Mouse (Mus musculus) limb, embryonic 12.5 days (tissue): ENCODE measurements at regions not wholly inside any gene's neighbourhood (a gene's known extent, or its start where the extent isn't known, plus 50 kb on each side); places are given as distances from the start of the nearest gene placed in this dataset.
A peak's percentile ranks its signal among the peaks of the same experiment; 100 is the strongest.

Source experiments
- ATAC-seq: fragments of 200-750 bp; cut with Nextera tagmentation; 2 replicates; pipeline ENCODE4 v1.8.0; 2017; ENCODE audit warnings: low read depth, moderate TSS enrichment; ENCODE audit not compliant: insufficient number of reproducible peaks, insufficient read depth, low FRiP score, low TSS enrichment
- H3K27ac ChIP-seq: fragments of 300-500 bp; sonication (generic); 2 replicates; pipeline ENCODE4 v1.5.1; 2016; ENCODE audit warnings: mild to moderate bottlenecking, moderate library complexity
- H3K27me3 ChIP-seq: fragments of 300-500 bp; sonication (generic); 2 replicates; pipeline ENCODE4 v1.6.1; 2016; ENCODE audit warnings: mild to moderate bottlenecking, moderate library complexity
- H3K36me3 ChIP-seq: fragments of 300-500 bp; sonication (generic); 2 replicates; pipeline ENCODE4 v1.6.1; 2016; ENCODE audit warnings: mild to moderate bottlenecking, moderate library complexity
- H3K4me1 ChIP-seq: fragments of 300-500 bp; sonication (generic); replicated peaks from 2 replicates; pipeline ENCODE4 v1.6.1; 2016
- H3K4me2 ChIP-seq: fragments of 300-500 bp; sonication (generic); 2 replicates; pipeline ENCODE4 v1.6.1; 2016; ENCODE audit warnings: mild to moderate bottlenecking, moderate library complexity
- H3K4me3 ChIP-seq: fragments of 300-500 bp; sonication (generic); replicated peaks from 2 replicates; pipeline ENCODE4 v1.5.1; 2016; ENCODE audit warnings: mild to moderate bottlenecking
- H3K9ac ChIP-seq: fragments of 300-500 bp; sonication (generic); replicated peaks from 2 replicates; pipeline ENCODE4 v1.6.1; 2016; ENCODE audit warnings: mild to moderate bottlenecking, moderate library complexity
- H3K9me3 ChIP-seq: fragments of 300-500 bp; sonication (generic); 2 replicates; pipeline ENCODE4 v1.6.1; 2016; ENCODE audit warnings: mild to moderate bottlenecking, moderate library complexity
- WGBS: fragments of 180-500 bp; shearing (Covaris S2); methylation state at CpG from one replicate; pipeline ENCODE4 v1.1.7; 2016; 5-methylcytosine and 5-hydroxymethylcytosine counted together

GRCm38 (mm10) chr4:150800774-150801173, 52.9 kb upstream of the Errfi1 start:
- Histone ChIP-seq H3K4me1 (peaks cover 36% of the 10 kb centered on the region), H3K36me3 (no peaks in the 10 kb centered on the region), H3K4me2 (no peak overlapping the region), H3K9ac (no peak overlapping the region), H3K4me3 (no peak overlapping the region), H3K27me3 (no peaks in the 10 kb centered on the region), H3K9me3 (no peaks in the 10 kb centered on the region), H3K27ac (no peak overlapping the region)
- 80% methylated on average over 8 of the region's 8 CpGs for WGBS
- ATAC-seq, result no peak

- H3K4me1 ChIP-seq, result peaks cover 33% of the 10 kb centered on the region
- H3K27ac ChIP-seq, result peak overlapping the region; percentile 66
- peak; percentile 57; the same call in 1 of the 2 replicates for ATAC-seq
- no peak overlapping the region for H3K4me3 ChIP-seq
- no peaks in the 10 kb centered on the region for H3K36me3 ChIP-seq
- H3K9me3 ChIP-seq, result no peaks in the 10 kb centered on the region
- no peaks in the 10 kb centered on the region for H3K27me3 ChIP-seq
- peak overlapping the region; percentile 8; the same call in 1 of the 2 replicates for H3K4me2 ChIP-seq
- 17% methylated on average over 22 of the region's 22 CpGs for WGBS
- H3K9ac ChIP-seq, result no peak overlapping the region
These were observed 53.9 kb upstream of the Errfi1 start for GRCm38 (mm10) chr4:150799550-150800398.

- H3K4me3 ChIP-seq, result no peak overlapping the region
- H3K4me1 ChIP-seq, result peaks cover 34% of the 10 kb centered on the region
- no peak for ATAC-seq
- H3K27me3 ChIP-seq, result no peaks in the 10 kb centered on the region
- no peaks in the 10 kb centered on the region for H3K36me3 ChIP-seq
- peak overlapping the region; percentile 8; the same call in 1 of the 2 replicates for H3K4me2 ChIP-seq
- H3K9me3 ChIP-seq, result no peaks in the 10 kb centered on the region
- H3K9ac ChIP-seq, result no peak overlapping the region
- peak overlapping the region; percentile 65 for H3K27ac ChIP-seq
- WGBS, result 23% methylated on average over 13 of the region's 13 CpGs
These were observed 54.8 kb upstream of the Errfi1 start for GRCm38 (mm10) chr4:150798783-150799530.

GRCm38 (mm10) chr4:150798281-150798680, 55.4 kb upstream of the Errfi1 start:
- no peak overlapping the region for H3K4me2 ChIP-seq

GRCm38 (mm10) chr4:150797057-150797456, 56.7 kb upstream of the Errfi1 start:
- 79% methylated on average over 3 of the region's 3 CpGs for WGBS
- no peak for ATAC-seq
- Histone ChIP-seq H3K36me3 (no peaks in the 10 kb centered on the region), H3K4me2 (no peak overlapping the region), H3K9me3 (no peaks in the 10 kb centered on the region), H3K4me1 (peaks cover 38% of the 10 kb centered on the region), H3K27me3 (no peaks in the 10 kb centered on the region), H3K9ac (no peak overlapping the region), H3K27ac (no peak overlapping the region), H3K4me3 (no peak overlapping the region)

More at GRCm38 (mm10) chr4:150798281-150798680, 55.4 kb upstream of the Errfi1 start:
- Histone ChIP-seq H3K9me3 (no peaks in the 10 kb centered on the region), H3K4me1 (peaks cover 35% of the 10 kb centered on the region), H3K9ac (no peak overlapping the region), H3K27me3 (no peaks in the 10 kb centered on the region), H3K4me3 (no peak overlapping the region), H3K27ac (no peak overlapping the region), H3K36me3 (no peaks in the 10 kb centered on the region)
- WGBS, result 85% methylated on average over 8 of the region's 8 CpGs
- ATAC-seq, result no peak

GRCm38 (mm10) chr4:150794878-150795277, 58.8 kb upstream of the Errfi1 start:
- Histone ChIP-seq H3K27me3 (no peaks in the 10 kb centered on the region), H3K4me2 (no peak overlapping the region), H3K36me3 (no peaks in the 10 kb centered on the region), H3K27ac (no peak overlapping the region), H3K4me3 (no peak overlapping the region), H3K9me3 (no peaks in the 10 kb centered on the region), H3K9ac (no peak overlapping the region), H3K4me1 (peaks cover 30% of the 10 kb centered on the region)
- WGBS, result 46% methylated on average over 5 of the region's 5 CpGs
- ATAC-seq, result no peak

GRCm38 (mm10) chr4:150794257-150794794, 59.4 kb upstream of the Errfi1 start:
- no peaks in the 10 kb centered on the region for H3K36me3 ChIP-seq
- WGBS, result 60% methylated on average over 9 of the region's 9 CpGs
- no peak for ATAC-seq
- no peaks in the 10 kb centered on the region for H3K9me3 ChIP-seq
- no peak overlapping the region for H3K4me2 ChIP-seq
- H3K4me1 ChIP-seq, result peaks cover 25% of the 10 kb centered on the region
- H3K4me3 ChIP-seq, result no peak overlapping the region
- H3K27ac ChIP-seq, result no peak overlapping the region; the same call in 1 of the 2 replicates
- no peaks in the 10 kb centered on the region for H3K27me3 ChIP-seq
- no peak overlapping the region for H3K9ac ChIP-seq

- 81% methylated on average over 12 of the region's 12 CpGs for WGBS
- Histone ChIP-seq H3K36me3 (no peaks in the 10 kb centered on the region), H3K27ac (no peak overlapping the region), H3K27me3 (no peaks in the 10 kb centered on the region), H3K9me3 (no peaks in the 10 kb centered on the region), H3K4me2 (no peak overlapping the region), H3K4me1 (peaks cover 18% of the 10 kb centered on the region), H3K9ac (no peak overlapping the region), H3K4me3 (no peak overlapping the region)
- no peak for ATAC-seq
These were observed 60.6 kb upstream of the Errfi1 start for GRCm38 (mm10) chr4:150793146-150793545.

- Histone ChIP-seq H3K4me3 (no peak overlapping the region), H3K27me3 (no peaks in the 10 kb centered on the region), H3K27ac (no peak overlapping the region), H3K9ac (no peak overlapping the region), H3K4me1 (peaks cover 29% of the 10 kb centered on the region), H3K4me2 (no peak overlapping the region), H3K9me3 (no peaks in the 10 kb centered on the region), H3K36me3 (no peaks in the 10 kb centered on the region)
- ATAC-seq, result no peak
- WGBS, result 54% methylated on average over 7 of the region's 7 CpGs
These were observed 64.6 kb upstream of the Errfi1 start for GRCm38 (mm10) chr4:150789166-150789565.

- H3K36me3 ChIP-seq, result no peaks in the 10 kb centered on the region
- H3K4me1 ChIP-seq, result peaks cover 31% of the 10 kb centered on the region
- H3K4me3 ChIP-seq, result no peak overlapping the region
- no peak for ATAC-seq
- H3K27me3 ChIP-seq, result no peaks in the 10 kb centered on the region
- WGBS, result 45% methylated on average over 6 of the region's 6 CpGs
- no peak overlapping the region for H3K4me2 ChIP-seq
- no peak overlapping the region for H3K27ac ChIP-seq
- no peak overlapping the region for H3K9ac ChIP-seq
- H3K9me3 ChIP-seq, result no peaks in the 10 kb centered on the region
These were observed 66.6 kb upstream of the Errfi1 start for GRCm38 (mm10) chr4:150787113-150787512.

- no peak overlapping the region for H3K4me3 ChIP-seq
- H3K27me3 ChIP-seq, result no peaks in the 10 kb centered on the region
- no peaks in the 10 kb centered on the region for H3K36me3 ChIP-seq
- peaks cover 33% of the 10 kb centered on the region for H3K4me1 ChIP-seq
- H3K4me2 ChIP-seq, result no peak overlapping the region
- no peak overlapping the region for H3K9ac ChIP-seq
- no peak for ATAC-seq
- WGBS, result 72% methylated on average over 3 of the region's 3 CpGs
- no peaks in the 10 kb centered on the region for H3K9me3 ChIP-seq
- H3K27ac ChIP-seq, result 0 out of 2 replicates have a peak overlapping the region, but pooled peaks have one; percentile 19
These were observed 67.1 kb upstream of the Errfi1 start for GRCm38 (mm10) chr4:150786651-150787050.
